Mouse (Mus musculus) macrophage (primary cell): ENCODE data around the gene Runx3. TPM values are rescaled to one million over a fixed set of nuclear protein-coding genes. Genes with fewer than 3 reads are reported as not detected.
A peak's percentile ranks its signal among the peaks of the same experiment; 100 is the strongest.

Source experiments
- H3K27ac ChIP-seq: fragments of 350-480 bp; formaldehyde crosslinking; 2 replicates; pipeline ENCODE4 v1.9.0; 2021
- H3K36me3 ChIP-seq: fragments of 350-480 bp; formaldehyde crosslinking; 2 replicates; pipeline ENCODE4 v1.9.0; 2021; ENCODE audit errors: inconsistent target
- H3K4me3 ChIP-seq: fragments of 350-480 bp; formaldehyde crosslinking; 2 replicates; pipeline ENCODE4 v1.9.0; 2021; ENCODE audit errors: inconsistent target
- H3K79me2 ChIP-seq: fragments of 350-480 bp; formaldehyde crosslinking; 2 replicates; pipeline ENCODE4 v1.9.0; 2021; ENCODE audit errors: inconsistent target
- WGBS: methylation state at CpG from one replicate; pipeline ENCODE4 v1.1.7; 2026; ENCODE audit warnings: inconsistent platforms; ENCODE audit not compliant: missing documents; 5-methylcytosine and 5-hydroxymethylcytosine counted together
- polyA plus RNA-seq: library from polyadenylated mRNA; stranded (reverse); fragments of 250-400 nt; gene quantifications from 3 replicates; pipeline ENCODE4 v1.2.4, GENCODE M21; 2018; ENCODE audit warnings: inconsistent platforms

Runx3 gene
- polyA plus RNA-seq, 1 experiment from 2014 or later: 1.3 TPM

DNA sequence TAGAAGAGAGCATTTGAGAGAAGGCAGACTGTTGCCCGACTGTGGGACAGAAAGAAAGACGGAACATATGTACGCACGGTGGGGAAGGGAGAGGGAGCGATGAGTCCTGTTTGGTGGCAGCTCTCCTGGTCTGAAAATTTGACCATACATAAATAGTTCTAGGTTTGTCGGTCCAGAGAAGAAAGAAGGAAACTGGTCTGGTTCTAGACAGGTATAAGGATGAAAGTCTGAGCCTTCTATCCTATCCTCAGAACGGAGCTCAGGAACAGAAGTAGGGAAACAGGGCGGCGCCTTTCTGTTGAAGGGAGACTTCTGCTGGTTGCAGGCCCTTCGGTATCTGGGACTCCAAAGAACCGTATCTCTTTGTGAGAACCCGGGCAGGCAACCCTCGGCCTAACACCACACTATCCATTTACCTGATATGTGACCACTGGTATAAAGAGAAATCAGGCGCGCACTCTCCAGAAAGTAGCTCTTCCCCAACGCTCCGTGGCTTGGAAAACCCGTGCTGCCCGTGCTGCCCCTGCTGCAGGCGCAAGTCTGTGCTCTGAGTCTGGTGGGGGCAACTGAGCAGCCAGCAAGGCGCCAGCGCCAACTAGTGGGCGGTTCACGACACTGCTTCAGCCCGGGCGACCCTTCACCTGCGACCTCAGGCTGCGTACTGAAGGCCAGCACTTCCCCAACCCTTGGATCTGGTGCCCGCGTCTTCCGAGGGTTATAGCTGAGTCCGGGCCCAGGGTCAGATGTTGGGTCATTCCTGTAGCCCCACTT lies 29.8 kb downstream of the Runx3 start:
- H3K4me3 ChIP-seq: no peak overlapping the region

DNA sequence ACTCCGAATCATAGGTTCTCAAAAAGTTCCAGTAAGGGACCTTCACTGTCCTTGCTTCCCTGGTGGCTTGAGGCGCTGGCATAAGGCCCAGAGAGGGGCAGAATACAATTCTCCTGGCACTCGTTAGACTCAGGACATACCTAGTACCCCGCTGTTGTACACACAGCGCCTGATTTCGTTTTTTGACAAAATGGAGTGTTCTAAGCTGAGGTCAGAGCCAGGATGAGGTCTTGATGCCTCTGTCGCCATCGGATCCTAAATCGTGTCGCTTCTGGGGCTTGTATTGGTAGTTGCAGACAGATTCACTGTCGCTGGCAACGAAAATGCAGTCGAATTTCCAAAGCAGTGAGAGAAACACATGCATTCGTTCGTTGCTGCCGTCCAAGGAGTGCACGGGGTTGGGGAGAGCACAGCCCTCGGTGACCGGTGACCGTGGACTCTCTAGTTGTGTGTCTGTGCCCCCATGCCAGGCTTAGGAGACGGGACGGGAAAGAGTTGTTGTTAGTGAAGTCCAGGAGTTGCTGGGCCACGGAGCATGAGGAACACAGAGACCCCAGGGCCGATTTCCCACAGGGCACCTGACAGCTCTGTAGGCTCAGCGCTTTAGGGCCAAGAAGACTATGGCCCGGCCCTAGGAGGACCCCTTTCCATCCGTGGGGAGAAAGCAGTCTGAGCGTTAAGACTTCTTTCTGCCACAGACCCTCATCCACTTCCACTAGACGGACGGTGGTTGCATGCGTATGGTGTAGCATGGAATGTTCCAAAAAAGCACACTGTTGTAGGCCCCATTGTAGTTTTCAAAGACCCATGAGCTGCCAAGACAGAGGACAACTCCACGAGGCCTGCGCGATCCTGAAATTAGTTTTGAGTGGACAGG lies 30.9 kb downstream of the Runx3 start:
- H3K79me2 ChIP-seq: no peaks in the 10 kb centered on the region; the same call in 1 of the 2 replicates
- no peak overlapping the region for H3K27ac ChIP-seq
- H3K4me3 ChIP-seq: no peak overlapping the region
- WGBS: 81% methylated on average over 34 of the region's 34 CpGs
- H3K36me3 ChIP-seq: no peaks in the 10 kb centered on the region

More for the DNA sequence above, 29.8 kb downstream of the Runx3 start:
- Histone ChIP-seq H3K79me2 (no peaks in the 10 kb centered on the region; the same call in 1 of the 2 replicates), H3K27ac (no peak overlapping the region), H3K36me3 (no peaks in the 10 kb centered on the region)
- WGBS: 27% methylated on average over 30 of the region's 32 CpGs

DNA sequence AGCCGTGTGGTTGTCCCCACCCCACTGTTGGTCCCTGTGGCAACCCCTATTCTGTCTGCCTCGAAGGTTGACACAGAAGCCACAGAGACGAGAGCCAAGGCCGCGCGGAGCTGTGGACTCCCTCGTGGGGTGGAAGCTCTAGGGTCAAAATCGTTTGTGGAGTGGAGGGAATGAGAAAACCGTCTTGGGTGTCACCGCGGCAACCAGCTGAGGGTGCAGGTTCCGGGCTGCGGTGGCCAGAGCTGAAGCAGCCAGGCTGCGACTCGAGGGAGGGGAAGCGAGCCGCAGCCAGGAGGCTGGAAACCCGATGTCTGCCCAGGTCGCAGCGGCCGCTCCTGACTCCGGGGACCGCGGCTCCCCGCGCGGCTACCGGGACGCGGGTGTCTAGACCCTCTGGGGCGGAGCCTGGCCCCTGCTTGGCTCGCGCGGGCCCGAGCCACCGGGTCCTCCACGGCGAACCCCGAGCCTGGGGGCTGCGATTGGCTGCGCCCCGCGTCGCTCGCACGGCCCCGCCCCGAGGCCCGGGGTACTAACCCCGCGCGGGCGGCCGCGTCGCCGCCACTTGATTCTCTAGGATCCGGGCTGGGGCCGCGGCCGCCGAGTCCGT lies 31.6 kb downstream of the Runx3 start:
- H3K79me2 ChIP-seq: no peaks in the 10 kb centered on the region; the same call in 1 of the 2 replicates
- no peak overlapping the region for H3K27ac ChIP-seq
- 6% methylated on average over 53 of the region's 63 CpGs for WGBS
- no peaks in the 10 kb centered on the region for H3K36me3 ChIP-seq
- no peak overlapping the region for H3K4me3 ChIP-seq

GRCm38 (mm10) chr4:135152834-135153259 lies 32.4 kb downstream of the Runx3 start:
- Histone ChIP-seq H3K36me3 (no peaks in the 10 kb centered on the region), H3K4me3 (peak overlapping the region; percentile 34), H3K27ac (no peak overlapping the region), H3K79me2 (no peaks in the 10 kb centered on the region; the same call in 1 of the 2 replicates)
- WGBS: under 1% methylated on average over 36 of the region's 45 CpGs

DNA sequence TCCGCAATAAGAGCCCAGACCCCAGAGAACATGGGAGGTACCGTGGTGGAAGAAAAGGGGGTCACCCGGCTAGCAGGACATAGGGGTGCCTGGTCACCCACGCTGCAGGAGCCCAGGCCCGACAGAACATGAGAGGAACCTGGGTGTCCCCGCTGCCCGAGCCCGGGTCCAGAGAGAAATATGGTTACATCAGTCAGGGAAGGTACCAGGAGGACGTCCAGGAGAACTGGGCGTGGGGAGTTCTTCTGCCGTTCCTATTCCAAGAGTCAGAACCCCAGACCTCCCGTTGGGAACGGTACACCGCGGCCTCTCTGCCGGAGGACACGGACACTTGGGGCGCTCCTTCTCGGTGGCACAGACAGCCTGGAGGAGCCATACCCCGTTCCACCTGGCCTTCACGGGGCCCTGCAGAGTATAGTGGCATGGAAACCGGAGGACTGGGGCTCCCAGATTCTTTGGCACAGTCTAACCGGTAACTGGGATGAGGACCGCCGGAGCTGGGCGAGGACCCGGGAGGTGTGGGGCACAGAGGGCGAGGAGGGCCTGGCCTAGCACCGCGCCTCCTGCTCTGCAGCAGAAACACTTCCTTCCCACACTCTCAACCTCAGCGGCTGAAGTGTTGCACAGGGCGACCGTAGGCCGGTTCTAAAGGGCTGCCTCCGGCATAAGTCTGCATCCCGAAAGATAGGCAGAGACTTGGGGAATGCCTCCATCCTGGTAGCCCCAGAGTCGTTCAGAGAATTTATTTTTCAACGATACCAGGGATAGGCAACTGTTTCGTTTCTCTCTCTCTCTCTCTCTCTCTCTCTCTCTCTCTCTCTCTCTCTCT lies 33.0 kb downstream of the Runx3 start:
- 5% methylated on average over 39 of the region's 39 CpGs for WGBS
- Histone ChIP-seq H3K27ac (no peak overlapping the region), H3K36me3 (no peaks in the 10 kb centered on the region), H3K79me2 (no peaks in the 10 kb centered on the region; the same call in 1 of the 2 replicates), H3K4me3 (peak overlapping the region; percentile 34)

GRCm38 (mm10) chr4:135154089-135154949 lies 33.9 kb downstream of the Runx3 start:
- H3K4me3 ChIP-seq: peak overlapping the region; percentile 34; the same call in 1 of the 2 replicates
- H3K27ac ChIP-seq: no peak overlapping the region
- no peaks in the 10 kb centered on the region; the same call in 1 of the 2 replicates for H3K79me2 ChIP-seq
- no peaks in the 10 kb centered on the region for H3K36me3 ChIP-seq
- WGBS: 41% methylated on average over 21 of the region's 21 CpGs

GRCm38 (mm10) chr4:135155106-135155800 lies 34.8 kb downstream of the Runx3 start:
- WGBS: 83% methylated on average over 28 of the region's 31 CpGs

DNA sequence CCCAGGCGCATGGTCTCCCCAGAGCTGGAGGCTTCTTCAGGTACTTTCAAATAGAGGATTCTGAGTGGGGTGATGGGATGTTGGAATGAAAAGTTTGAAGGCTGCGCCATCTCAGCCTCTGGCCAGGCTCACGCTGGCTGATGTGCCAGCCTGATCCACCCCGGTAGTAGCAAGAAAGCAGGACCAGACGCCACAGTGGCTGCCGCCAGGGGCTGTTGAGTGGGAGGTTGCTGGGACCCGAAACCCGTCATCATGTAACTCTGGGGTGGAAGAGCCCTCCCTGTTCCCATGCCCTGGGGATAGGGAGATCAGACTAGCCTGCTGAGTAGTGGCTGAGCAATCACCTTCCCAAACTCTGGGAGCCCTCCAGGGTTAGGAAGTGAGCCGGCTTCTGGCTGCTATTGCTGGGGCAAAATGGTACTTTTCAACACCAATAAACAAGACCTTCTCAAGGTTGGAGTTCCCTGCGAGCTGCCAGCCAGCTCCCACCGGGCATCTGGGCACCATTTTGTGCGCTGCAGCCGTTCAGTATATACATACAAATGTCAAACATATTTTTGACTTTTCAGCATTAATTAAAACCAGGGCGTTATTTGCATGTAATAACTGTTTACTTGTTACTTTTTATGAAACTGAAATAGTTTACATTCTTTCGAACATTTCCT lies 35.5 kb downstream of the Runx3 start:
- Histone ChIP-seq H3K4me3 (no peak overlapping the region), H3K79me2 (no peaks in the 10 kb centered on the region; the same call in 1 of the 2 replicates)
- WGBS: 91% methylated on average over 15 of the region's 15 CpGs

More at GRCm38 (mm10) chr4:135155106-135155800, 34.8 kb downstream of the Runx3 start:
- Histone ChIP-seq H3K4me3 (no peak overlapping the region), H3K79me2 (no peaks in the 10 kb centered on the region; the same call in 1 of the 2 replicates), H3K27ac (no peak overlapping the region), H3K36me3 (no peaks in the 10 kb centered on the region)

DNA sequence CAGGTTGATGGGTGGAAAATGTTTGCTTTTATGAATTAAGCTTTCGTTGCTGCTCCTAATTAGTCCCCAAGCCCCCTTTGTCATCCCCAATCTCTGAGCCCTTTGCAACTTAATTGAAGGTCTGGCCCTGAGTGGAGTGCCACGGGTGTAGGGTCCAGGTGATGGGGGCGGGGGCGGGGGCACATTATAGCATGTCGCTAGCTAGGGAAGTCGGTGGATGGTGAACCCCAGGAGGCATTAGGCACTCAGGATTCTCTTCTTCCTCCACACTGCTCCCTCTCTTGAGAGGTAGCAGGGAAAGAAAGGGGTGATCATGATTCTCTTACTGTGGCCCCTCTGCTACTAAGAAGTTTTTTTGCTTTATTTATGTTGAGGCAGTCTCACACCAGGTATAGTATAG lies 36.1 kb downstream of the Runx3 start:
- H3K27ac ChIP-seq: no peak overlapping the region
- H3K4me3 ChIP-seq: no peak overlapping the region
- H3K36me3 ChIP-seq: no peaks in the 10 kb centered on the region
- H3K79me2 ChIP-seq: no peaks in the 10 kb centered on the region; the same call in 1 of the 2 replicates
- WGBS: 77% methylated on average over 6 of the region's 6 CpGs

More for the DNA sequence above, 35.5 kb downstream of the Runx3 start:
- Histone ChIP-seq H3K27ac (no peak overlapping the region), H3K36me3 (no peaks in the 10 kb centered on the region)

GRCm38 (mm10) chr4:135157329-135157728 lies 36.9 kb downstream of the Runx3 start:
- Histone ChIP-seq H3K36me3 (no peaks in the 10 kb centered on the region), H3K27ac (no peak overlapping the region), H3K79me2 (no peaks in the 10 kb centered on the region; the same call in 1 of the 2 replicates), H3K4me3 (no peak overlapping the region)
- 94% methylated on average over 6 of the region's 6 CpGs for WGBS

GRCm38 (mm10) chr4:135158724-135159409 lies 38.4 kb downstream of the Runx3 start:
- Histone ChIP-seq H3K27ac (no peak overlapping the region), H3K4me3 (no peak overlapping the region)
- WGBS: 66% methylated on average over 9 of the region's 9 CpGs

GRCm38 (mm10) chr4:135159663-135160062 lies 39.2 kb downstream of the Runx3 start:
- Histone ChIP-seq H3K4me3 (no peak overlapping the region), H3K36me3 (no peaks in the 10 kb centered on the region), H3K27ac (no peak overlapping the region), H3K79me2 (no peaks in the 10 kb centered on the region; the same call in 1 of the 2 replicates)
- 53% methylated on average over 2 of the region's 2 CpGs for WGBS

More at GRCm38 (mm10) chr4:135158724-135159409, 38.4 kb downstream of the Runx3 start:
- Histone ChIP-seq H3K79me2 (no peaks in the 10 kb centered on the region; the same call in 1 of the 2 replicates), H3K36me3 (no peaks in the 10 kb centered on the region)
